Comparison of ENCODE assay signal across 8 mouse cellular contexts in genomic region chr5:76951106-76952027, GRCm38 (mm10). TPM values are rescaled to one million over a fixed set of nuclear protein-coding genes. Genes with fewer than 3 reads are reported as not detected.
DNase-seq lines count a peak whose midpoint lies in the region; ATAC-seq and TF ChIP-seq lines count a peak whose summit lies in the region.

TSS of gene Paics (plus strand) at chr5:76951307.
TSS of gene Ppat (minus strand) at chr5:76951578.

- intact Hi-C loops in heart, postnatal 36 days (cut with DNase I): loop anchor here (1.0 kb wide), 2 partner anchors 23 to 46 kb away; partner anchors contain the start of genes Aasdh and Srp72

- H3K4me2 ChIP-seq in forebrain, embryonic 15.5 days (replicated peaks): peak within 1 kb of the TSS; percentile 81
- peak within 1 kb of the TSS; percentile 85 for H3K4me2 ChIP-seq in lung, embryonic 14.5 days

- 0 out of 2 replicates have a peak, but pooled peaks have one; percentile 3 for TF ChIP-seq CTCF in layer of hippocampus, adult 2 months (conservative IDR thresholded peaks at IDR 0.05)
- TF ChIP-seq CTCF in lung, embryonic 14.5 days (IDR thresholded peaks at IDR 0.05; ENCODE audit: low read depth): no peak
- no peak for TF ChIP-seq CTCF in olfactory bulb, adult 2 months (IDR thresholded peaks at IDR 0.05; ENCODE audit: insufficient read depth, low read depth, low read length)
- no peak for TF ChIP-seq CTCF in thymus, adult 2 months (IDR thresholded peaks at IDR 0.05; ENCODE audit: borderline replicate concordance, control insufficient read depth, extremely low read depth, insufficient read depth, low read length, poor library complexity)

- no peaks in the 10 kb centered on the region for H3K9me3 ChIP-seq in ES-E14 (ENCODE audit: control insufficient read depth, insufficient read depth, low read depth, low read length)
- no peaks in the 10 kb centered on the region for H3K9me3 ChIP-seq in forebrain, embryonic 15.5 days
- H3K9me3 ChIP-seq in lung, embryonic 14.5 days (ENCODE audit: low read depth, low read length): no peaks in the 10 kb centered on the region

- peak; percentile 98 for DNase-seq in ES-E14 (ENCODE audit: low read depth, low spot score)
- DNase-seq in cerebellum, adult 11-12 months: peak; percentile 98
- peak; percentile 97 to 99 for DNase-seq in heart, postnatal 36 days
- DNase-seq in layer of hippocampus, adult 2 months (ENCODE audit: low spot score in 2 of 2): peak; percentile 95 to 97
- DNase-seq in lung, embryonic 14.5 days: peak; percentile 99
- DNase-seq in thymus, adult 2 months: peak; percentile 99

- TF ChIP-seq POLR2A in olfactory bulb, adult 2 months (IDR thresholded peaks at IDR 0.05; ENCODE audit: insufficient read depth, low read depth, low read length): peak; percentile 76
- TF ChIP-seq POLR2A in thymus, adult 2 months (IDR thresholded peaks at IDR 0.05; ENCODE audit: control insufficient read depth, extremely low read depth, insufficient read depth, low read length, poor library complexity): peak; percentile 86; the same call in 1 of the 2 replicates

- WGBS in forebrain, embryonic 15.5 days: under 1% methylated on average over 81 of the region's 81 CpGs
- under 1% methylated on average over 80 of the region's 81 CpGs for WGBS in lung, embryonic 14.5 days
- WGBS in olfactory bulb, adult 2 months: under 1% methylated on average over 81 of the region's 81 CpGs
- under 1% methylated on average over 81 of the region's 81 CpGs for WGBS in thymus, adult 2 months

- in situ Hi-C loops in ES-E14 (cut with MboI; ENCODE audit: low sequenced_read_pairs in 2 of 2, unreplicated experiment in 2 of 2): no loop called here

- H3K4me3 ChIP-seq in ES-E14 (ENCODE audit: insufficient read depth in 1 of 2, low read depth in 1 of 2, low read length in 2 of 2, poor library complexity in 1 of 2, severe bottlenecking in 1 of 2): peak within 1 kb of the TSS; percentile 83 to 88
- peak within 1 kb of the TSS; percentile 67 for H3K4me3 ChIP-seq in forebrain, embryonic 15.5 days
- peak within 1 kb of the TSS; percentile 80 for H3K4me3 ChIP-seq in layer of hippocampus, adult 2 months
- H3K4me3 ChIP-seq in lung, embryonic 14.5 days (ENCODE audit: low read depth, low read length): peak within 1 kb of the TSS; percentile 78
- peak within 1 kb of the TSS; percentile 99 for H3K4me3 ChIP-seq in olfactory bulb, adult 2 months (ENCODE audit: insufficient read depth, low read depth, low read length)
- H3K4me3 ChIP-seq in thymus, adult 2 months (ENCODE audit: control insufficient read depth, insufficient read depth, low read length): peak within 1 kb of the TSS; percentile 95

- peak within 1 kb of the TSS; percentile 91 for H3K27ac ChIP-seq in ES-E14 (ENCODE audit: insufficient read depth, low read depth, low read length, poor library complexity, severe bottlenecking)
- H3K27ac ChIP-seq in forebrain, embryonic 15.5 days (replicated peaks): peak within 1 kb of the TSS; percentile 89
- H3K27ac ChIP-seq in layer of hippocampus, adult 2 months: peak within 1 kb of the TSS; percentile 85
- H3K27ac ChIP-seq in lung, embryonic 14.5 days (ENCODE audit: low read depth): peak within 1 kb of the TSS; percentile 89
- peak within 1 kb of the TSS; percentile 77 for H3K27ac ChIP-seq in olfactory bulb, adult 2 months (ENCODE audit: insufficient read depth, low read depth, low read length)
- H3K27ac ChIP-seq in thymus, adult 2 months (ENCODE audit: control insufficient read depth, insufficient read depth, low read length): peak within 1 kb of the TSS; percentile 75

- H3K9ac ChIP-seq in ES-E14 (ENCODE audit: insufficient read depth, low read depth, low read length, poor library complexity, severe bottlenecking): peak within 1 kb of the TSS; percentile 92
- H3K9ac ChIP-seq in forebrain, embryonic 15.5 days (replicated peaks): peak within 1 kb of the TSS; percentile 64
- H3K9ac ChIP-seq in lung, embryonic 14.5 days: peak within 1 kb of the TSS; percentile 79

- peaks cover 3 to 11% of the 10 kb centered on the region in 2 experiments; a peak in 2 of 4 replicates for H3K4me1 ChIP-seq in ES-E14 (ENCODE audit: control insufficient read depth in 2 of 2, insufficient read depth in 2 of 2, low read length in 2 of 2, poor library complexity in 1 of 2)
- H3K4me1 ChIP-seq in forebrain, embryonic 15.5 days: peaks cover 34% of the 10 kb centered on the region
- H3K4me1 ChIP-seq in lung, embryonic 14.5 days (ENCODE audit: insufficient read depth): peaks cover 15% of the 10 kb centered on the region
- peaks cover 8% of the 10 kb centered on the region; the same call in 1 of the 2 replicates for H3K4me1 ChIP-seq in olfactory bulb, adult 2 months (ENCODE audit: control insufficient read depth, insufficient read depth, low read length)
- H3K4me1 ChIP-seq in thymus, adult 2 months (replicated peaks; ENCODE audit: control insufficient read depth, insufficient read depth, low read length): peaks cover 4% of the 10 kb centered on the region; the same call in 1 of the 2 replicates

- peak; percentile 97 for ATAC-seq in forebrain, embryonic 15.5 days (replicated peaks)
- ATAC-seq in lung, embryonic 14.5 days (ENCODE audit: insufficient read depth): peak; percentile 97

- peaks cover 17% of the 10 kb centered on the region for H3K36me3 ChIP-seq in ES-E14 (ENCODE audit: control insufficient read depth, insufficient read depth, low read length, poor library complexity, severe bottlenecking)
- H3K36me3 ChIP-seq in forebrain, embryonic 15.5 days: 0 out of 2 replicates have a peak, but pooled peaks cover under 1% of the 10 kb centered on the region
- peaks cover 29% of the 10 kb centered on the region for H3K36me3 ChIP-seq in lung, embryonic 14.5 days (ENCODE audit: insufficient read depth)
- H3K36me3 ChIP-seq in thymus, adult 2 months (ENCODE audit: control insufficient read depth, insufficient read depth, low read length): no peaks in the 10 kb centered on the region; the same call in 1 of the 2 replicates

- H3K27me3 ChIP-seq in forebrain, embryonic 15.5 days: no peaks in the 10 kb centered on the region
- no peaks in the 10 kb centered on the region for H3K27me3 ChIP-seq in lung, embryonic 14.5 days (ENCODE audit: insufficient read depth, low read length)
- H3K27me3 ChIP-seq in thymus, adult 2 months (ENCODE audit: control insufficient read depth, insufficient read depth, low read length): no peaks in the 10 kb centered on the region

TF ChIP-seq in ES-E14, 5 proteins besides CTCF, POLR2A, EP300 and RAD21:
- TF ChIP-seq ZC3H11A (IDR thresholded peaks at IDR 0.05; ENCODE audit: borderline replicate concordance, low read depth, low read length) (0 out of 2 replicates have a peak, but pooled peaks have one; percentile 23), HCFC1 (IDR thresholded peaks at IDR 0.05; ENCODE audit: borderline replicate concordance, insufficient read depth, low read length) (peak; percentile 74; the same call in 1 of the 2 replicates), CHD2 (IDR thresholded peaks at IDR 0.05; ENCODE audit: low read depth, low read length) (no peak), MAFK (IDR thresholded peaks at IDR 0.05; ENCODE audit: insufficient read depth, low read depth, low read length) (no peak)

RNA-seq across cellular contexts. Expression of gene Paics, which starts in this region (rescaled TPM):
- 308 and 369 TPM in 2 replicates for total RNA-seq in ES-E14 (2012; rRNA removed)
- polyA plus RNA-seq in forebrain, embryonic 15.5 days (2015; fragmentation: Nextera tagmentation; extraction: Ambion mirVana): 220 and 224 TPM in 2 replicates
- 100 to 1,000 TPM; 159 to 162 TPM for total RNA-seq in heart, postnatal 36 days (2021)
- 10 to 100 TPM; 90.4 to 92.5 TPM for total RNA-seq in layer of hippocampus, adult 2 months (2021)
- 291 and 294 TPM in 2 replicates for polyA plus RNA-seq in lung, embryonic 14.5 days (2014; fragmentation: Nextera tagmentation; extraction: Ambion mirVana)
- polyA plus RNA-seq in olfactory bulb, adult 2 months (2012; ENCODE audit: insufficient read depth, insufficient read length, low replicate concordance, missing spikeins): not detected in 2 replicates
- 70.4 and 75.9 TPM in 2 replicates for polyA plus RNA-seq in thymus, adult 2 months (2012; rRNA removed)

RNA-seq across cellular contexts. Expression of gene Ppat, which starts in this region (rescaled TPM):
- 62.9 and 90.3 TPM in 2 replicates for total RNA-seq in ES-E14 (2012; rRNA removed)
- 14.6 and 16.5 TPM in 2 replicates for polyA plus RNA-seq in forebrain, embryonic 15.5 days (2015; fragmentation: Nextera tagmentation; extraction: Ambion mirVana)
- 10 to 100 TPM; 10.9 to 23.1 TPM for total RNA-seq in heart, postnatal 36 days (2021)
- total RNA-seq in layer of hippocampus, adult 2 months (2021): 10 to 100 TPM; 15.7 to 17.8 TPM
- 47.0 and 48.8 TPM in 2 replicates for polyA plus RNA-seq in lung, embryonic 14.5 days (2014; fragmentation: Nextera tagmentation; extraction: Ambion mirVana)
- not detected in 2 replicates for polyA plus RNA-seq in olfactory bulb, adult 2 months (2012; ENCODE audit: insufficient read depth, insufficient read length, low replicate concordance, missing spikeins)
- 11.1 and 13.3 TPM in 2 replicates for polyA plus RNA-seq in thymus, adult 2 months (2012; rRNA removed)

Comparison
In these comparisons a context has a peak if more than half of its experiments do, and no peak if none do; other contexts are left out.
1. Peak in every context shown above with its lines: DNase-seq, ATAC-seq, H3K4me3 ChIP-seq and H3K27ac ChIP-seq.
2. RNA of gene Ppat (polyA plus RNA-seq): 47.0 to 48.8 TPM in lung, embryonic 14.5 days, 14.6 to 16.5 TPM in forebrain, embryonic 15.5 days and 11.1 to 13.3 TPM in thymus, adult 2 months; not detected in olfactory bulb, adult 2 months; every median in the first group is over 10 times any median in the second.